Mouse (Mus musculus): ENCODE data around the gene Limch1. TPM values are rescaled to one million over a fixed set of nuclear protein-coding genes. Genes with fewer than 3 reads are reported as not detected.

Gene Limch1
- polyA plus RNA-seq, 1 experiment from 2014 or later: 41.1 TPM

GRCm38 (mm10) chr5:66718413-66718812 lies 27.2 kb upstream of the Limch1 start:
- ChIA-PET POLR2A (no interaction called here), CTCF (interaction anchor here (0.9 to 1.0 kb wide), 2 partner anchors 9 to 112 kb away, joined by 3 read pairs; no protein-coding TSS in a partner anchor)
- TF ChIP-seq CTCF (IDR thresholded peaks at IDR 0.05): no peak
- in situ Hi-C loops (cut with MboI; ENCODE audit: low pct_unique_long_range_greater_than_20kb): loop anchor here (10.0 kb wide), 1 partner anchor 126 kb away; no protein-coding TSS in a partner anchor
- DNase-seq (ENCODE audit: low read depth, low spot score) (no peak), ATAC-seq (no peak)
- H3K27me3 ChIP-seq: no peaks in the 10 kb centered on the region

DNA sequence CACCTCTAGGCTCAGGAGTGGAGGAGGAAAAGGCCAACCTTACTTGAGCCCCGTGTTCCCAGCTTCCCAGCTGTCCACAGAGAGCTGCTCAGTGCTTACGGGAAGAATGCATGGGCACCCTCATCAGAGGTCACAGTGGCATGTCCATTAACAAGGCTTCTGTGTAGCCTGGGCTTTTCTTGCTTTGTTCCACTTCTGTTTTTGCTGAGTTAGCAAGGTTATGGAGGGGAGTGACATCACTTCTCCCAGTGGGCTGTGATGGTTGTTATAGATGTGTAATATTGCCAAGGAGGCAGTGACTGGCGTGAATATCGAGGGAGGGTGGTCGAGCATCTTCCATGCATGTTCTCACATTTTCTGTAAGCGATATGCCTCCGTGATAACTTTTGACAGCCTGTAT lies 26.7 kb upstream of the Limch1 start:
- ChIA-PET CTCF (interaction anchor here (1.0 kb wide), 1 partner anchor 9 kb away, joined by 3 read pairs; no protein-coding TSS in a partner anchor), POLR2A (no interaction called here)
- TF ChIP-seq CTCF (IDR thresholded peaks at IDR 0.05): no peak
- in situ Hi-C loops (cut with MboI; ENCODE audit: low pct_unique_long_range_greater_than_20kb): loop anchor here (10.0 kb wide), 1 partner anchor 126 kb away; no protein-coding TSS in a partner anchor
- H3K27me3 ChIP-seq: no peaks in the 10 kb centered on the region
- DNase-seq (ENCODE audit: low read depth, low spot score) (no peak), ATAC-seq (no peak)

- in situ Hi-C loops (cut with MboI; ENCODE audit: low pct_unique_long_range_greater_than_20kb): no loop called here
- POLR2A ChIA-PET: no interaction called here
- TF ChIP-seq CTCF (IDR thresholded peaks at IDR 0.05): no peak
- CTCF ChIA-PET: interaction anchor here (0.9 to 1.9 kb wide), 5 partner anchors 11 to 24 kb away, joined by 3 to 4 read pairs (median 4); no protein-coding TSS in a partner anchor
- ATAC-seq (no peak), DNase-seq (ENCODE audit: low read depth, low spot score) (no peak)
- no peaks in the 10 kb centered on the region for H3K27me3 ChIP-seq
Measured at GRCm38 (mm10) chr5:66720921-66721320, 24.7 kb upstream of the Limch1 start.

DNA sequence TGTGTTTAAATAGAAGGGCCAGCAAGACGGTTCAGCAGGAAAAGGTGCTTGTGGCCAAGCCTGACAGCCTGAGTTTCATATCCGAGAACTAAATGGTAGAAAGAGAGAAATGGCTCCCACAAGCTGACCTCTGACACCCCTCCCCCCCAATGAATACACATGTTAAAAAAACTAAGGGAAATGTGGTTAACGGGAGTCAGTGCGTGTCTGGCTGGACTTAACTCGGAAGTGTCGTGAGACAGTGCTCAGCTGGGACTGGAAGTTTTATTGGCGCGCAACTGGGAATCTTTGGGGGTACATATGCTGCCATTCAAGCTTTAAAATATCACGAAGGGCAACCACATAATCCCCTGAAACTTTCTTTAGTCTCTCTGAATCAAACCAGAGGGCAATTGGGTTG lies 23.0 kb upstream of the Limch1 start:
- ATAC-seq: no peak

DNA sequence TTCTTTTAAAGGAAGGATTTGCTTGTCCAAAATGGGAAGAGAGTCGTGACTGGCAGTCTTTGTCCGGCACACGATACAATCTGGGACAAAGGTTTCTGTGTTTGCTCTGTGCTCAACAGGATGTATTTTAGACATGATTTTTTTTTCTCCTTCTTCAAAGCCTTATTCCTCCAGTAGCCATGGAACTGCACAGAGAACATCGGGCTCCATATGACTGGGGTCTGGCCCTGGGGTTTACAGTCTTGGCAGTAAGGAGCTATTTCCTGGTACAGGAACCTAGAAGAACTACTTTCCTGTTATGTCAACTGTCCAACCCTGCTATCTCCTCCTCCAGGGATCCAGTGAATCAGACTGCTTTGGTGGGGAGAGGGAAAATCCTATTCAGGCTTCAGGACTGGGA lies 22.6 kb upstream of the Limch1 start:
- ChIA-PET POLR2A (no interaction called here), CTCF (no interaction called here)
- no peak for TF ChIP-seq CTCF (IDR thresholded peaks at IDR 0.05)
- in situ Hi-C loops (cut with MboI; ENCODE audit: low pct_unique_long_range_greater_than_20kb): no loop called here
- no peak for DNase-seq (ENCODE audit: low read depth, low spot score)
- no peak for ATAC-seq
- no peaks in the 10 kb centered on the region for H3K27me3 ChIP-seq

More for the DNA sequence above, 23.0 kb upstream of the Limch1 start:
- TF ChIP-seq CTCF (IDR thresholded peaks at IDR 0.05): no peak
- POLR2A ChIA-PET: no interaction called here
- no peaks in the 10 kb centered on the region for H3K27me3 ChIP-seq
- CTCF ChIA-PET: no interaction called here
- in situ Hi-C loops (cut with MboI; ENCODE audit: low pct_unique_long_range_greater_than_20kb): no loop called here
- no peak for DNase-seq (ENCODE audit: low read depth, low spot score)

DNA sequence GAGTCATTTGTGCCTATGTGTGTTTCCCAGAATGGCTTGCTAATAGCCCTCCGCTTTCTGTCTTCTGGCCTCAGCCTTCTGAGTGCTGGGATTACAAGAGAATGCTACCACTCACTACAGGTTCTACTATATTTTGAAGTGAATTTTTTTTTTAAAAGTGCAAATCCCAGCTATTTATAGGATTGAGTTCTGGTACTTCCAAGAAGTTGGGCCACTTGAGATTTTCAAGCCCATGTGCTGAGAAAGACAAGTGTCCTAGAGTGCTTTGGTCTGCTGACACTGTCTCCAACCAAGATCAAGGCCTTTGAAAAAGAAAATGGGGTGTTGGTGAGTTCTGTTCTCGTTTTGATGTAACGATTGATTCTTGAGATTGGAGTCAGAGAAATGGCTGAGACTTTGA lies 22.0 kb upstream of the Limch1 start:
- ChIA-PET POLR2A (no interaction called here), CTCF (interaction anchor here (1.5 to 2.0 kb wide), 2 partner anchors 9 to 13 kb away, joined by 3 to 7 read pairs; no protein-coding TSS in a partner anchor)
- in situ Hi-C loops (cut with MboI; ENCODE audit: low pct_unique_long_range_greater_than_20kb): no loop called here
- TF ChIP-seq CTCF (IDR thresholded peaks at IDR 0.05): no peak
- DNase-seq (ENCODE audit: low read depth, low spot score) (no peak), ATAC-seq (no peak)
- H3K27me3 ChIP-seq: no peaks in the 10 kb centered on the region

- H3K27me3 ChIP-seq: no peaks in the 10 kb centered on the region
- TF ChIP-seq CTCF (IDR thresholded peaks at IDR 0.05): no peak
- no peak for DNase-seq (ENCODE audit: low read depth, low spot score)
- CTCF ChIA-PET: no interaction called here
- POLR2A ChIA-PET: no interaction called here
- in situ Hi-C loops (cut with MboI; ENCODE audit: low pct_unique_long_range_greater_than_20kb): no loop called here
- no peak for ATAC-seq
Measured at GRCm38 (mm10) chr5:66729306-66729705, 16.3 kb upstream of the Limch1 start.

DNA sequence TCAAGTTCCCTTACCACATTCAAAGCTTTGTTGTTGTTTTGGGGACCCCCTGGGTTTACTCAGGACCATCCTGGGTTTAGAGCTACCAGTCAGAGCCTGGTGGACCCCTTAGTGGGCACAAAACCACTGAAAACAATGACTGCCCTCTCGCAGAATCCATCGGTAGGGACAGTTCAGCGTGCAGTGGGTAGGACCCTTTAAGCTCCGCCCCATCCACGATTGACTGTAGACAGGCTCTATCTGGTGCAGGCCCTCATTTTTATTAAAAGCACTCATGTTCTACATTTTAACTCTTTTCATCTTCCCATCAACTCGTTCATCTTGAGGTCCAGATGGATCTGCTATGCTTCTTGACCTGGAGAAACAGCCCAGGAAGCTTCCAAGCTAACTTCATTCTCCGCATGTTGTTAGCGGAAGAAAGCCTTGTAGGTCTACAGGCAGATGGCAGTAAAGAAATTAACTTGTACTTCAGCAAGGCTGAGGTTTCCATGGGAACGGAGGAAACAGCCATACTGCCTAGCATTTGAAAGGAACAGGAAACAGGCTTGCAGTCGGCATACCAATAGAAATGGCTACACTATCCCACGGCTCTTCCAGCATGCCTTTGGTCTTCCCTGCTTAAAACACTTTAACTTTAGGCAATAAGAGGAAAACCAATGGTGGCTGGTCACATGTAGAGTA lies 14.9 kb upstream of the Limch1 start:
- TF ChIP-seq CTCF (IDR thresholded peaks at IDR 0.05): no peak
- POLR2A ChIA-PET: no interaction called here
- no peak for ATAC-seq
- CTCF ChIA-PET: interaction anchor here (2.3 kb wide), 1 partner anchor 22 kb away, joined by 5 read pairs; no protein-coding TSS in a partner anchor
- in situ Hi-C loops (cut with MboI; ENCODE audit: low pct_unique_long_range_greater_than_20kb): no loop called here
- no peak for DNase-seq (ENCODE audit: low read depth, low spot score)
- H3K27me3 ChIP-seq: no peaks in the 10 kb centered on the region

- ATAC-seq (no peak), DNase-seq (ENCODE audit: low read depth, low spot score) (no peak)
- no peaks in the 10 kb centered on the region for H3K27me3 ChIP-seq
- ChIA-PET CTCF (interaction anchor here (2.3 kb wide), 1 partner anchor 22 kb away, joined by 5 read pairs; no protein-coding TSS in a partner anchor), POLR2A (no interaction called here)
- TF ChIP-seq CTCF (IDR thresholded peaks at IDR 0.05): no peak
- in situ Hi-C loops (cut with MboI; ENCODE audit: low pct_unique_long_range_greater_than_20kb): no loop called here
Measured at GRCm38 (mm10) chr5:66731302-66731697, 14.3 kb upstream of the Limch1 start.

- no peak for ATAC-seq
- no peak for TF ChIP-seq CTCF (IDR thresholded peaks at IDR 0.05)
- ChIA-PET POLR2A (no interaction called here), CTCF (no interaction called here)
- no peaks in the 10 kb centered on the region for H3K27me3 ChIP-seq
- in situ Hi-C loops (cut with MboI; ENCODE audit: low pct_unique_long_range_greater_than_20kb): no loop called here
- no peak for DNase-seq (ENCODE audit: low read depth, low spot score)
Measured at GRCm38 (mm10) chr5:66733556-66733955, 12.1 kb upstream of the Limch1 start.

DNA sequence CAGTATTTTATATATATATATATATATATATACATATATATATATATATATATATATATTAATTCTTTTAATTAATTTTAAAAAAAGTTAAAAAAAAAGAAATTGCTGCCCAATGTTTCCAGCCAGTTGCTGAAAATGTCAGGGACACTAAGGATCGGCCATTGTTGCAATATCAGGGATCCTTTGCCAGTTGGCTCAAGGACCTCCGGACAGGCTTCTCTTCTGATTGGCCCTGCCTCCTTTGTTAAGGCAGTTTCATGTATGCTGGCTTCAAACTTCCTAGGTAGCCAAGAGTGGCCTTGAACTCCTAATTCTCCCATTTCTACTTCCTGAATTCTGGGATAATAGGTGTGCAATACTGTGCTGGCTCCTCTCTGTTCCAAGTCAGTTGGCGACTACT lies 6.3 kb upstream of the Limch1 start:
- POLR2A ChIA-PET: no interaction called here
- no peaks in the 10 kb centered on the region for H3K27me3 ChIP-seq
- ATAC-seq (no peak), DNase-seq (ENCODE audit: low read depth, low spot score) (no peak)
- CTCF ChIA-PET: interaction anchor here (1.3 kb wide), 1 partner anchor 19 kb away, joined by 3 read pairs; no protein-coding TSS in a partner anchor
- no peak for TF ChIP-seq CTCF (IDR thresholded peaks at IDR 0.05)
- in situ Hi-C loops (cut with MboI; ENCODE audit: low pct_unique_long_range_greater_than_20kb): no loop called here
